Mouse (Mus musculus): Measurements from ENCODE around the gene Tcf21.

Gene Tcf21

GRCm38 (mm10) chr10:22819871-22820590 lies at the start of gene Tcf21:
Gene Tcf21 (minus strand): TSS chr10:22820174.
- DNase-seq (ENCODE audit: low spot score in 2 of 2) = peak; percentile 84 to 85

DNA sequence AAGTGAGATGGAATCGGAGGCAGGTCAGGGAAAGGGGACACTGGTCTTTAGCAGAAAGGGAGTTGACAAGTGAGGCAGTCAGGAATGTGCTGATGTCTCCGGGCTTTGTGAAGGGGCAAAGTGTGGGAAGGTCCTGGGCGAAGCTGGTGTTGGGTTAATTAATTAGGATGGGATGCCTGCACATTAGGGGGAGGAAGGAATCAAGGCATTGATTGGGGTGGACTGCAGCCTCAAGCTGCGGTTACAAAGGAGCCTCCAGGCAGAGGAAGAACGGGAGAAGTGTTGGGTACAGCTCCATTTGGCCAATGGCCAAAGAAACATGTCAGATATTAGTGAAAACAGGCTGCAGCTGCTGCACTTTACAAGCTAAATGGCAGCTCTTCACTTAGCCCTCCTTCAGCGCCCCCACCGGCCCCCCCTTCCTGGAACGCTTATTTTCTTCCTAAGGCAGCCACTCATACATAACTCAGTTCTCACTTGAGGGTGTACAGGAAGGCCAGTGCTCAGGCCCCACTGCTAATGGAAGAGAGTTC lies 48.5 kb upstream of the Tcf21 start:
- DNase-seq (ENCODE audit: low spot score in 2 of 2) = peak; percentile 27 to 52

DNA sequence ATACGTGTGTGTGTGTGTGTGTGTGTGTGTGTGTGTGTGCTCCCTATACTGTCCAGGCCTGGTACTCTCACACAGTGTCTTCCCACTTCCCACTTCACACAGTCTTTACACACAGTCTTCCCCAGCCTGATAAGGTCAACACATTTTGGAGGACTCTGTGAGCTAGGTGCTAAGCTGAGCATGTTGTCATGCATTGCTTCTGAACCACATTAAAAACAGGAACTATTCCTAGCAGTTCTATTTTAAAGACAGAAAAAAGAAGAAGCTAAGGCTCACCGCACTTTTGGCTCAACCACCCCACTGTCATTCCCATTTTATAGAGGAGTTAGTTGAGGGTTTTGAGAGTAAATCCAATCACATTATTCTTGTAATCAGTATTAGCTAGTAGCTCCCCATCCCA lies 47.2 kb upstream of the Tcf21 start:
- DNase-seq (ENCODE audit: low spot score in 2 of 2) = no peak

GRCm38 (mm10) chr10:22858111-22858510 lies 38.1 kb upstream of the Tcf21 start:
- no peak for DNase-seq (ENCODE audit: low spot score in 2 of 2)

DNA sequence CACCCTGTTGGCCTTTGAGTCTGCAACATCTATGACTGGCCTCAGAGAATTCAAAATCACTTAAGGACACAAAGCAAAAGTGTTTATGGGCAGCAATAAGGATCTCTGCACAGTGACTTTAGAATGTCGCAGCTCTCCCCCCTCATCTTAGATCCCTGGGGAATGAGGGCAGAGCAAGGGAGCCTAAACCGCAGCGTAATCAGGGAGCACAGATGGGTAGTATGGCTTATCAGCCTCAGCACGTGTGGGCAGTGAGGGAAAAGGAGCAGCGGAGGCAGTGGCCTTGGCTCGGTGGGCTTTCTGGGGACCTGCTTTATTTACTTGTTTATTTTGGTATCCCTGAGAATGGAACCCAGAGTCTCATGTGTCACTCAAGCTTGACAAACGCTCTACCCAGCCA lies 34.4 kb upstream of the Tcf21 start:
- DNase-seq (ENCODE audit: low spot score in 2 of 2) = no peak

DNA sequence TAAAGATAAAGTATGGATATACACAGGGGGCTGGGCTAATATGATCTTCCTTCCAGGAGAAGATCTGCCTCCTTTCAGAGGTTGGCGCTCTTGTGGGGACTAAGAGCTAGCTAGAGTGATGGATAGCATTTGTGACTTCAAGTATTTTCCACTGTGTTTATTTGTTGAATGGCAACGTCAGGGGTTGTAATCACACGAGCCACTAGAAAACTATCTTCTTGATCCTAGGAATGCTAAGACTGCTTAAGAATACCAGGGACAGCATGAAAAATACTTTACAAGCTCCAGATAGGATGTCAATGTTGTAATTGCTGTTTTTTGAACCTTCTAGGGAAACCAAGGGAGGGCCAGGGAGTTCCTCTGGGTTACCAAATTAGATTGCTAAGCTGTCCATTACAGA lies 25.4 kb upstream of the Tcf21 start:
- no peak for DNase-seq (ENCODE audit: low spot score in 2 of 2)

DNA sequence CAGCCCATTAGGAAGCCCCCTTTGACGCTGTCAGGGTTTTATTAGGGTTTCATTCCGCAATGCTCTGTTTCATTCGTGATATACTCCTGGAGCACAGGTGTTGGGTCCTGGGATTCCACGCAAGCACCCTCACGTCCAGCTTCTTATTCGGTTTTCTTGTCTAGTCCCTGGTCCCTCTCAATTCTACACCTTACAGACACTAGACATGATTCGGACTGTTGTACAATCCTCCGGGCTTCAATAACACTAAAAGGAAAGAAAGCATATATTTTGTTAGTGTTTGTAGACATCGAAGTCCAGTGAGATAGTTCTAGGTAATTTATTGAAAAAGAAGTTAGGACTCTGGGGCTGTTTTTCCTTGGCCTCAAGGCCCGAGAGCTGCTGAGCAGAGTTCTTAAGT lies 24.8 kb upstream of the Tcf21 start:
- DNase-seq (ENCODE audit: low spot score in 2 of 2) = no peak

- DNase-seq (ENCODE audit: low spot score in 2 of 2) = no peak
Observed at GRCm38 (mm10) chr10:22843440-22844361, 23.7 kb upstream of the Tcf21 start.

DNA sequence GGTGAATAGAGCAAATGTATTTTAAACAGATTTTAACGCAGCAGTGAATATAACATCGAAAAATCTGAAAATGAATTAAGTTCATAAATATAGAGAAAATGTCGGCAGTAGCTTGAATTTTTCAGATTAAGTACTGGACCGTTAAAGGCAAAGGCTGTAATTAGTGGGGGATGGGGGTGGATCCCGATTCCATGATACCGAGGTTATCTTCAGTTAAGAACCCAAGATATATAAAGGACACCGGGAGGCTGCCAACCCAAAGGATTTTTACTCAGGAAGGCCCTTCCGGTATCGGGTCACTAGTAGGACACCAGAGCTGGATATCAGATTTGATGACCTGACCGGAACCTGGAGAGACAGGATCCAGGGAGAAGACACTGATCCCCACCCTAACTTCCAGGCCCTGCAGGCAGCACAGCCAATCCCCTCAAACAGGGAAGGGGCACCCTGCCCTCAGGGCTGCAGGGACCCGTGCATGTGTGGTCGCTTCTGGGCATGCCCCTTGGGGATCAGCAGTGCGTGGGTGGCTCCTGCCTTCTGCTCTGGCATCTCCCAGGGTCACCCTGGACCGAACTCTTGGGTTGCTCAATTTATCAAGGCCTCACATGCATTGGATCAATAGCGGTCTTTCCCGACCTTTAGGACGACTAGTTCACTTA lies 22.9 kb upstream of the Tcf21 start:
- DNase-seq (ENCODE audit: low spot score in 2 of 2) = no peak

GRCm38 (mm10) chr10:22842113-22842512 lies 22.1 kb upstream of the Tcf21 start:
- no peak for DNase-seq (ENCODE audit: low spot score in 2 of 2)

- DNase-seq (ENCODE audit: low spot score in 2 of 2) = no peak
Observed at GRCm38 (mm10) chr10:22826244-22826643, 6.3 kb upstream of the Tcf21 start.

DNA sequence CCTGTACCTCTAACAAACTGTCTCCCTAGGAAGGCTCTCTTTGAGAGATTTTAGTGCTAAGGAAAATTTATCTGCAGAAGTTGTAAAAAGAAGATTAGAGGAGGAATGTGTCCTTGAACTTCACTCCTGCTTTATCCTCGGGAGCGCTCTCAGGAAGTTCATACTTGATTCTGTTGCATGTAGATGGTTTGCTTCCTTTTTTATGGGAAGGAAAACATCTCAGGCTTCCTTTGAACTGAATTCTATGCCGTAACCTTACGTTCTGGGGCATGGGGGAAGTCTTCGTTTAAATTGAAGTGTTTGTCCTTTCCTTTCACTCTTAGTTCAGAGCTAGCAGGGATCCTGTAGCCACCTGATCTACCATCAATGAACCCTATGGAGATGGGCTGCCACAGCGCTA lies 2.9 kb upstream of the Tcf21 start:
- no peak for DNase-seq (ENCODE audit: low spot score in 2 of 2)

DNA sequence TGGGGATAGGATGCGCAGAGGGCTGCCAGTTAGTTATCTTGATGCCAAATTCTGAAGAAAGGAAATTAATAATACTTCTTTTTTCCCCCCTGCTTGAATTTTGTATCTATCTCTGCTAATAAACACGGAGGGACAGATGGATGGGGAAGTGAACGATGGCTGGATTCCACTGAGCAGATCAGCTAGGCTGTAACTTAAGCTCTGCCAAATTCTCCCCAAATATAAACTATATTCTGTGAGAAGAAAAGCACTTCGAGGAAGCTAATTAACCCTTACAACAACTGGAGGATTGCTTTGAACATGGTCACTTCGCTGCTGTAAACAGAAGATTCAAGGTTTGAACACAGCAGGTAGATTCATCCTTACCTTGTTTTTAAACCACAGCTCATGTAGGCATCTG lies 2.5 kb upstream of the Tcf21 start:
- DNase-seq (ENCODE audit: low spot score in 2 of 2) = no peak

- no peak for DNase-seq (ENCODE audit: low spot score in 2 of 2)
Observed at GRCm38 (mm10) chr10:22821709-22822108, 1.7 kb upstream of the Tcf21 start.

GRCm38 (mm10) chr10:22821267-22821666 lies 1.3 kb upstream of the Tcf21 start:
- DNase-seq (ENCODE audit: low spot score in 2 of 2) = no peak

GRCm38 (mm10) chr10:22820841-22821240 lies 867 bp upstream of the Tcf21 start:
- no peak for DNase-seq (ENCODE audit: low spot score in 2 of 2)

- no peak for DNase-seq (ENCODE audit: low spot score in 2 of 2)
Observed at GRCm38 (mm10) chr10:22819239-22819870, 619 bp downstream of the Tcf21 start.

DNA sequence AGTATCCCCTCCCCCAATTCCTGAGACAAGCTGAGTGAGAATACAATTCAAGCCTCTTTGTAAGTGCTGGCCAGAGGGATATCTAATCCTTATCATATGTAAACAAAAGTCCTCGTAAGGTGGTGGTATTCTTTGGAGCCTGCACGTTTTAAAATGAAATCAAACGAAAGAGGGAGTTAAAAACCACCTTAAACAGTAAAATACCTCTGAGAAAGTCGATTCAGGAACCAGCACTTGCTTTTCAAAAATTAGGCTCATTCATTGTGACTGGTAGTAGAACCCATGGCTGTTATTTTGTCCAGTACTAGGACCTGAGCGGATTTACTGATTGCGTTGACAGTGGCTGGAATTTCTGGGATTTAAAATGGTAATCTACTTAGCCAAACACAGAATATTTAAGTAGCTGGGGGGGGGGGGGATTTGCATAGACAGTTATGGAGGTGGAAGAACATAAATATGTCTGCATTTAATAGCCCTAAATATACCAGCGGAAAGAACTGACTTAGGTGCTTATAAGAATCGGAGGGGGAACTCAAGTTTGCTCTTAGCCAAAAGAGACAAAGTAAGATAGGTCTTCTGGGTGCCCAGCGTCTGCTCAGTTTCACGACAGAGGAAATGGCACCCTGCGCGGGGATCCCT lies 1.3 kb downstream of the Tcf21 start:
- DNase-seq (ENCODE audit: low spot score in 2 of 2) = no peak

DNA sequence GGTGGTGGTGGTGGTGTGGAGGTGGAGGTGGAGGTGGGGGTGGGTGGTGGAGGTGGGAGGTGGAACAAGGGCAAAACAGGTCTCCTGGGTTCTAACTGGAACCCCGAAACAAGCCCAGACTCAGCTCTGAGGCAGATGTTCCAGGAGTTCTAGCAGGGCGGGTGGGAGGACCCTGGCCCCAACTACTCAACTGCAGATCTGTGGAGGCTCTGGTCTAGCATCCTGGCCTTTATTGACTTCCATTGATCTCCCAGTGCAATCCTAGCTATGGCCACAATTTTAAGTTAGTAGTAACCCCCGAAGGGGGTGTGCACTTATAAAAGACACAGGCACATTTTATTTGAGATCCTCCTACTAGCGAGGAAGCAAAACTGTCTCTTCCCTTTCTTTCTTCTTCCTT lies 2.0 kb downstream of the Tcf21 start:
- DNase-seq (ENCODE audit: low spot score in 2 of 2) = no peak

GRCm38 (mm10) chr10:22817561-22817960 lies 2.4 kb downstream of the Tcf21 start:
- no peak for DNase-seq (ENCODE audit: low spot score in 2 of 2)

GRCm38 (mm10) chr10:22816237-22816762 lies 3.7 kb downstream of the Tcf21 start:
- DNase-seq (ENCODE audit: low spot score in 2 of 2) = no peak

Data from heart, adult 9 months (tissue).